Mouse (Mus musculus) heart, adult 8-10 months (tissue): ENCODE data around the gene Tent5a. TPM values are rescaled to one million over a fixed set of nuclear protein-coding genes. Genes with fewer than 3 reads are reported as not detected.

ENCODE experiments used
- DNase-seq: peaks from one replicate; pipeline ENCODE4 v3.0.0; 2022; ENCODE audit warnings: low spot score
- total RNA-seq, 4 experiments: library from RNA; stranded (reverse); gene quantifications; 2 replicates each; pipeline ENCODE4 v1.2.4; 2022

Gene Tent5a
- 1 to 10 TPM; 5.2 to 9.2 (median 7.7) TPM for total RNA-seq

- DNase-seq, result peak; percentile 77
These were observed at the start of gene Tent5a for GRCm38 (mm10) chr9:85327242-85328211. Tent5a (minus strand) TSS chr9:85327348.

GRCm38 (mm10) chr9:85376643-85377307 is 49.6 kb upstream of the Tent5a start:
- DNase-seq, result no peak

- no peak for DNase-seq
These were observed 48.0 kb upstream of the Tent5a start for GRCm38 (mm10) chr9:85375152-85375551.

- no peak for DNase-seq
These were observed 44.9 kb upstream of the Tent5a start for GRCm38 (mm10) chr9:85372034-85372433.

- no peak for DNase-seq
These were observed 42.4 kb upstream of the Tent5a start for GRCm38 (mm10) chr9:85369512-85369911.

- no peak for DNase-seq
These were observed 30.2 kb upstream of the Tent5a start for GRCm38 (mm10) chr9:85357154-85357860.

GRCm38 (mm10) chr9:85355559-85355958 is 28.4 kb upstream of the Tent5a start:
- DNase-seq, result no peak

GRCm38 (mm10) chr9:85347823-85348523 is 20.8 kb upstream of the Tent5a start:
- DNase-seq, result no peak

GRCm38 (mm10) chr9:85342892-85343785 is 16.0 kb upstream of the Tent5a start:
- peak; percentile 46 for DNase-seq

GRCm38 (mm10) chr9:85340303-85340702 is 13.2 kb upstream of the Tent5a start:
- DNase-seq, result peak; percentile 23

- DNase-seq, result no peak
These were observed 8.9 kb upstream of the Tent5a start for GRCm38 (mm10) chr9:85336046-85336445.

- peak; percentile 44 for DNase-seq
These were observed 4.4 kb upstream of the Tent5a start for GRCm38 (mm10) chr9:85331521-85331920.

- DNase-seq, result peak; percentile 90
These were observed 1.1 kb upstream of the Tent5a start for GRCm38 (mm10) chr9:85328259-85328658.

GRCm38 (mm10) chr9:85326292-85327241 is 581 bp downstream of the Tent5a start:
- DNase-seq, result peak; percentile 47

- DNase-seq, result peak; percentile 33
These were observed 1.8 kb downstream of the Tent5a start for GRCm38 (mm10) chr9:85325201-85325868.

- DNase-seq, result peak; percentile 31
These were observed 2.8 kb downstream of the Tent5a start for GRCm38 (mm10) chr9:85324158-85324875.

GRCm38 (mm10) chr9:85320167-85320951 is 6.8 kb downstream of the Tent5a start:
- no peak for DNase-seq
